Mouse (Mus musculus): Measurements from ENCODE around the gene Asah2.
A peak's percentile ranks its signal among the peaks of the same experiment; 100 is the strongest.

The Asah2 gene

GRCm38 (mm10) chr19:31971998-31972397, 136.0 kb downstream of the Asah2 start:
- DNase-seq (ENCODE audit: low read depth) = peak; percentile 93

DNA sequence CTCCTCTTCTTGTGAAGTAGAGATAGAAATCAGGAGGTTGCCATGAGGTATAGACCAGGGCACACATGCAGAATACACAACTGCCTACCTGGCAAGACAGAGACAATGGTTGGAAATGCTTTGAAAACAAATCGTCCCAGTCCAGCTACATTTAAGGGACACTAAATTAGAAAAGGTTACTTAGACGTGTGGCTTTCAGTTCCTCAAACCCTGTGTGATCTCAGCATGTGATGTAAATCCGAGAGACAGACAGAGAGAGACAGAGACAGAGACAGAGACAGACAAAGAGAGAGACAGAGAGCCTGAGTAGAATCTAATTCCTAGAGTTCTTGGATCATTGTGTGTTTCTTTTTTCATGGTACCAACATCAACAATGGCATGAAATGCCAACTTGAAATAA, 136.6 kb downstream of the Asah2 start:
- no peak for DNase-seq (ENCODE audit: low read depth)

GRCm38 (mm10) chr19:31967933-31968532, 140.0 kb downstream of the Asah2 start:
- DNase-seq (ENCODE audit: low read depth) = peak; percentile 42

- no peak for DNase-seq (ENCODE audit: low read depth)
Observed at GRCm38 (mm10) chr19:31963147-31963546, 144.9 kb downstream of the Asah2 start.

GRCm38 (mm10) chr19:31960434-31960833, 147.6 kb downstream of the Asah2 start:
- no peak for DNase-seq (ENCODE audit: low read depth)

DNA sequence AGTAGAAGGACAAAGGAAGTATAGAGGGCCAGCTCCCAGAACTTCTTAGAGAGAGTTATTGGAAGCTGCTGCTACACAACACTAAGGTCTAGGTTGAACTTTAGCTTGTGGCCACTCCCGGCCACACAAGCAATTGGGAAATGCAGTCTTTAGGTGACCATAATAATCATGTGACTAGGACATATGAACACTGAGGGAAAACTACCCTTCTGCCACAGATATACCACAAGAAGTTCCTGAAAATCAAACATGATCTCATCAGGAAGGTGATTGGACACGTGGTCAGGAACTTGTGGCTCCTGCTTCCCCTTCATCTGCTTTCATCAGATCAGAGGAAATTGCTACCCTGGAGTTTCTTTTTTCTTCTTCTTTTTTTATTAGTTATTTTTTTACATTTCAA, 151.7 kb downstream of the Asah2 start:
- DNase-seq (ENCODE audit: low read depth) = no peak

DNA sequence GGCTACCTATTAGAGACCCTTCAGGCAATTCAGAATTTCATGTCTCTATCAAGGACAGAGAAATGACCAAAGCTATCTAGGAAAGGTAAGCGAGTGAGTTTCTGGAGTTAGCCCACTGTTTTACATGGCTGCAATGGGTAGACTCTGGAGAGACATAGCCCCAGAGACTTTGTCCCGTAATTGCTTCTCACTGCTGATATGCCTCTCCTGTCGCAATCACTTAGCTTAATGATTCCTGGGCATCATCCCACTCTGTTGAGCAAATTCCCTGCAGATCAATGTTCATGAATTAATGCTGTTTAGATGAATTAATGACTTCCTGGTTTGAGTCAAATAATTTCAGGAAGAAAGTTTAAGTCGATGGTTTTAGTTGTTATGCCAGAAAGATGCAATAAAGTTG, 153.3 kb downstream of the Asah2 start:
- no peak for DNase-seq (ENCODE audit: low read depth)

- DNase-seq (ENCODE audit: low read depth) = no peak
Observed at GRCm38 (mm10) chr19:31954267-31954666, 153.7 kb downstream of the Asah2 start.

DNA sequence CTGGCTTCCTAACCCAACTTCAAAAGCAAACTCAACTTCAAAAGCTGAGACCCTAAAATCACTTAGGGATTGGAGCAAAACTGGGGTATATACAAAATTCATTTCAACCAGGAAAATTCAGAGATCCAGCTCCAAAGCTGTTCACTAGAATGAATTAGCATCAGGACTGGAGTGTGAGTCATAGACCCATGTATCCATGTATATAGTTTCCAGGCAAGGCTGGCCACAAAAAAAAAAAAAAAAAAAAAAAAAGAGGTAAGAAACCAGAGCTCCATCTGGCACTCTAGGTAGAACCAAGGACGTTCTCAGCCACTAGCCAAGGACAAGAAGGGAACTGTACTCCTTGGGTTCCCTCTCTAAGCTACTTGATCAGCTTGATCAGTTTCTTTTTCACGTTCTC, 154.2 kb downstream of the Asah2 start:
- no peak for DNase-seq (ENCODE audit: low read depth)

DNA sequence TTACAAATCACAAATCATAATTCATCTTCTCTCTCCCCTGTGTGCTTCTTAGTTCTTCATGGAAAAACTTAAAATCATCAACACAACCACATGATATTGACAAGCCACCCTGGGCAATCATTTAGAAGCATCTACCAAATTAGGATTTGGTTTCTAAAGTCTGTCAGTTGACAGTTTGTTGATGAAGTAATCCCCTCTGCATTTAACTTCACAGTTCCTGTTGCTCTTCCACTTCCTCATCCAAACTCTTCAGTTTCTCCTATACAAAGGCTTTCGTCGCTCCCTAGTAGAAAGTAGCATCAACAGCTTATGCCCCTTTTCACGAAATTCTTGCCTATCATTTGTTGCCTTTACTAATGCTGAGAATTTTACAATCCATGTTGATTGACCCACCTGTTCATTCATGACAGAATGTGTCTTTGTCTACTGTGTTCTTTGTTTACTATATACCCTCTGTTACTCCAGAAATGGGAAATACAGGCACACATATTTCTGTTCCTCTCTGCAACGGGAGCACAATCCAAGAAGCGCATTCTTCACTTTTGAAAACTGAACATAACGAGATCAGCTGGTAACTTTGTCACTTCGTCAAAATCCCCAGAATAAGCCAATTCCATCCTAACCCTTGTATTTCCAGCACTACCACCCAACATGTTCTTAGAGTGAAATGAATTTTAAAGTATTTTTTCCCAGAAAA, 157.1 kb downstream of the Asah2 start:
- no peak for DNase-seq (ENCODE audit: low read depth)

Measured in naive thymus-derived CD4-positive, alpha-beta T cell, adult 2 months (primary cell).